30 mouse cellular contexts compared by ENCODE assay signal in the genomic region with DNA sequence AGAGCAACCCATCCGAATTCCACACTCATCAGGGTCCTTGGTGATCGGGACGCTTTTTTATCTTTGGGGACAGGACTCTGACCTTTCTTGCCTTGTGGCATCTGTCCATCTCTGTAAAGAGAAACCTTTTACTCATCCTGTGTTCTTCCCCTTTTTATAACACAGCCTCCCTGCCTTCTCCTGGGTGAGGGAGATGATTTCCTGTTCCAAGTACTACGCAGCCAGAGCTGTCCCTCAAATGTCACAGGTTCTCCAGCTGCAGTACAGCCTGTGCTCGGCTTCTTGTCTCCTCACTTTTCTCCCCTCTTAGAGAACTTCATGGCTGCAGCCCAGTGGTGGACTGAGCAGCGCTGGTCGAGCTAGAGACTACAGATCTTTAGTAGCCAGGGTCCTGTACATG. TPM values are rescaled to one million over a fixed set of nuclear protein-coding genes. Genes with fewer than 3 reads are reported as not detected.
DNase-seq lines count a peak whose midpoint lies in the region; ATAC-seq and TF ChIP-seq lines count a peak whose summit lies in the region.
"Had no signal": no experiment of that assay in that cellular context is flagged by ENCODE, and none has a peak within 500 bp of the region (broad histone marks: within the 10 kb centered on the region; RNA-seq: fewer than 3 reads in every experiment).

No protein-coding gene starts in this region.

- H3K36me3 ChIP-seq in heart, embryonic 12.5 days, result no peaks in the 10 kb centered on the region
- H3K36me3 ChIP-seq in midbrain, embryonic 11.5 days (ENCODE audit: control insufficient read depth, insufficient read depth, low read length), result no peaks in the 10 kb centered on the region
- H3K36me3 ChIP-seq in midbrain, embryonic 13.5 days, result no peaks in the 10 kb centered on the region
- H3K36me3 ChIP-seq: heart, embryonic 15.5 days; hindbrain, embryonic 12.5 days; neural tube, embryonic 13.5 days; stomach, embryonic 15.5 days had no signal

- no peaks in the 10 kb centered on the region for H3K9me3 ChIP-seq in heart, embryonic 12.5 days (replicated peaks)
- H3K9me3 ChIP-seq in midbrain, embryonic 11.5 days (ENCODE audit: control insufficient read depth, low read length), result no peaks in the 10 kb centered on the region
- no peaks in the 10 kb centered on the region for H3K9me3 ChIP-seq in midbrain, embryonic 13.5 days
- H3K9me3 ChIP-seq: heart, embryonic 15.5 days; hindbrain, embryonic 12.5 days; neural tube, embryonic 13.5 days; stomach, embryonic 15.5 days had no signal

- intact Hi-C loops in gastrocnemius, adult 2 months (cut with DNase I), result loop anchor here (10.0 kb wide), 1 partner anchor 418 kb away; no protein-coding TSS in a partner anchor
- intact Hi-C loops in gastrocnemius, postnatal 14 days (cut with DNase I; ENCODE audit: low total_unique reads), result no loop called here
- intact Hi-C loops in heart, postnatal 36 days (cut with DNase I), result no loop called here

- H3K9ac ChIP-seq in heart, embryonic 12.5 days, result no peak overlapping the region
- H3K9ac ChIP-seq in midbrain, embryonic 11.5 days (ENCODE audit: low read length), result no peak overlapping the region
- no peak overlapping the region for H3K9ac ChIP-seq in midbrain, embryonic 13.5 days (replicated peaks)
- H3K9ac ChIP-seq: heart, embryonic 15.5 days; hindbrain, embryonic 12.5 days; neural tube, embryonic 13.5 days; stomach, embryonic 15.5 days had no signal

- peak overlapping the region; percentile 38 for H3K4me2 ChIP-seq in heart, embryonic 12.5 days
- no peak overlapping the region for H3K4me2 ChIP-seq in midbrain, embryonic 11.5 days
- no peak overlapping the region for H3K4me2 ChIP-seq in midbrain, embryonic 13.5 days (replicated peaks)
- H3K4me2 ChIP-seq: hindbrain, embryonic 12.5 days; neural tube, embryonic 13.5 days; stomach, embryonic 15.5 days had no signal

- peak overlapping the region; percentile 48 for H3K4me3 ChIP-seq in gastrocnemius, adult 2 months
- no peak overlapping the region for H3K4me3 ChIP-seq in heart, embryonic 12.5 days
- no peak overlapping the region for H3K4me3 ChIP-seq in midbrain, embryonic 11.5 days (ENCODE audit: low read depth, low read length)
- H3K4me3 ChIP-seq in midbrain, embryonic 13.5 days (replicated peaks), result no peak overlapping the region
- no peak overlapping the region for H3K4me3 ChIP-seq in olfactory bulb, adult 2 months (ENCODE audit: insufficient read depth, low read depth, low read length)
- H3K4me3 ChIP-seq: heart, embryonic 15.5 days; hindbrain, embryonic 12.5 days; myocyte; neural tube, embryonic 13.5 days; stomach, embryonic 15.5 days had no signal

- ATAC-seq in heart, embryonic 12.5 days (ENCODE audit: insufficient number of reproducible peaks, low FRiP score), result no peak
- no peak for ATAC-seq in midbrain, embryonic 11.5 days (ENCODE audit: low FRiP score)
- no peak for ATAC-seq in midbrain, embryonic 13.5 days
- ATAC-seq: forebrain, embryonic 16.5 days; midbrain, embryonic 16.5 days had no signal

- H3K27me3 ChIP-seq in heart, embryonic 12.5 days (replicated peaks), result no peaks in the 10 kb centered on the region
- H3K27me3 ChIP-seq in midbrain, embryonic 11.5 days (ENCODE audit: control insufficient read depth, insufficient read depth, low read length), result no peaks in the 10 kb centered on the region
- H3K27me3 ChIP-seq in midbrain, embryonic 13.5 days, result peaks cover 34% of the 10 kb centered on the region
- H3K27me3 ChIP-seq: heart, embryonic 15.5 days; neural tube, embryonic 13.5 days; stomach, embryonic 15.5 days had no signal

- no peak for TF ChIP-seq POLR2A in olfactory bulb, adult 2 months (IDR thresholded peaks at IDR 0.05; ENCODE audit: insufficient read depth, low read depth, low read length)

- TF ChIP-seq CTCF in gastrocnemius, adult 2 months (IDR thresholded peaks at IDR 0.05), result no peak
- TF ChIP-seq CTCF in olfactory bulb, adult 2 months (IDR thresholded peaks at IDR 0.05; ENCODE audit: insufficient read depth, low read depth, low read length), result no peak

- WGBS in heart, embryonic 12.5 days, result 25% methylated on average over 7 of the region's 7 CpGs
- 72% methylated on average over 7 of the region's 7 CpGs for WGBS in midbrain, embryonic 11.5 days
- WGBS in midbrain, embryonic 13.5 days, result 70% methylated on average over 7 of the region's 7 CpGs
- 66% methylated on average over 7 of the region's 7 CpGs for WGBS in olfactory bulb, adult 2 months

- DNase-seq in gastrocnemius, adult 2 months, result peak; percentile 35
- DNase-seq in gastrocnemius, postnatal 14 days, result no peak
- DNase-seq in heart, postnatal 36 days, result no peak
- DNase-seq in midbrain, embryonic 11.5 days (ENCODE audit: low spot score, missing footprints), result peak; percentile 69
- DNase-seq in retina, postnatal 1 day, result no peak
- DNase-seq: adrenal gland, postnatal 10 days; cerebellum, adult 2 months; cerebellum, postnatal 25 days; embryo, embryonic 11 days; kidney, adult 18-20 months; lung, postnatal 10 days; right cerebral cortex, adult 18-20 months; right cerebral cortex, postnatal 4 days; thymus, postnatal 4 days had no signal

- H3K4me1 ChIP-seq in heart, embryonic 12.5 days (replicated peaks), result peaks cover 41% of the 10 kb centered on the region
- H3K4me1 ChIP-seq in midbrain, embryonic 11.5 days (ENCODE audit: control insufficient read depth, insufficient read depth, low read length), result no peaks in the 10 kb centered on the region
- peaks cover 9% of the 10 kb centered on the region for H3K4me1 ChIP-seq in midbrain, embryonic 13.5 days (replicated peaks)
- peaks cover 14% of the 10 kb centered on the region for H3K4me1 ChIP-seq in olfactory bulb, adult 2 months (ENCODE audit: control insufficient read depth, insufficient read depth, low read length)

- peak overlapping the region; percentile 58 for H3K27ac ChIP-seq in gastrocnemius, adult 2 months
- no peak overlapping the region for H3K27ac ChIP-seq in heart, embryonic 12.5 days (ENCODE audit: poor library complexity, severe bottlenecking)
- H3K27ac ChIP-seq in midbrain, embryonic 11.5 days (ENCODE audit: low read depth, low read length), result no peak overlapping the region
- H3K27ac ChIP-seq in midbrain, embryonic 13.5 days, result no peak overlapping the region
- H3K27ac ChIP-seq in olfactory bulb, adult 2 months (ENCODE audit: insufficient read depth, low read depth, low read length), result peak overlapping the region; percentile 31; the same call in 1 of the 2 replicates
- H3K27ac ChIP-seq: heart, embryonic 15.5 days; hindbrain, embryonic 12.5 days; kidney, postnatal 0 days; neural tube, embryonic 13.5 days; stomach, embryonic 15.5 days had no signal

RNA-seq across cellular contexts. Expression of gene March10, which starts 40.1 kb away (rescaled TPM):
- not detected for total RNA-seq in gastrocnemius, adult 2 months (2021)
- total RNA-seq in gastrocnemius, postnatal 14 days (2021), result not detected
- polyA plus RNA-seq in heart, embryonic 12.5 days (2016; fragmentation: Nextera tagmentation; extraction: Ambion mirVana), result 0.57 TPM in 1 of 2 replicates, not detected in the other
- total RNA-seq in heart, postnatal 36 days (2021), result not detected
- polyA plus RNA-seq in midbrain, embryonic 11.5 days (2014; fragmentation: Nextera tagmentation; extraction: Ambion mirVana), result 0.06 TPM in 1 of 2 replicates, not detected in the other
- 0.26 and 0.99 TPM in 2 replicates for polyA plus RNA-seq in midbrain, embryonic 13.5 days (2015; fragmentation: Nextera tagmentation; extraction: Ambion mirVana)
- polyA plus RNA-seq in olfactory bulb, adult 2 months (2012; ENCODE audit: insufficient read depth, insufficient read length, low replicate concordance, missing spikeins), result not detected in 2 replicates
- total RNA-seq: adrenal gland, postnatal 10 days; liver, adult 2 months; megakaryocyte-erythroid progenitor cell, adult 5-6 weeks had no signal
- polyA plus RNA-seq: heart, embryonic 15.5 days; large intestine, adult 2 months; limb, embryonic 11.5 days; liver, adult 2 months; liver, embryonic 16.5 days; neural tube, embryonic 13.5 days; stomach, embryonic 15.5 days had no signal

Comparison
In these comparisons a context has a peak if more than half of its experiments do, and no peak if none do; other contexts are left out.
1. DNase-seq: peak in gastrocnemius, adult 2 months (single experiment) and midbrain, embryonic 11.5 days (single experiment); none in gastrocnemius, postnatal 14 days (single experiment), heart, postnatal 36 days (0 of 2) and retina, postnatal 1 day (single experiment).
2. H3K27ac ChIP-seq: peak in gastrocnemius, adult 2 months (single experiment) and olfactory bulb, adult 2 months (single experiment); none in heart, embryonic 12.5 days (single experiment), midbrain, embryonic 11.5 days (single experiment) and midbrain, embryonic 13.5 days (single experiment).